Mouse (Mus musculus): ENCODE data around the gene Nhlrc2. TPM values are rescaled to one million over a fixed set of nuclear protein-coding genes. Genes with fewer than 3 reads are reported as not detected.

The Nhlrc2 gene
- polyA plus RNA-seq, 1 experiment from 2014 or later = 14.4 TPM

GRCm38 (mm10) chr19:56570781-56571180 lies 22.7 kb downstream of the Nhlrc2 start:
- H3K4me2 ChIP-seq (replicated peaks) = no peak overlapping the region
- H3K4me1 ChIP-seq = no peaks in the 10 kb centered on the region
- H3K9ac ChIP-seq = no peak overlapping the region
- no peaks in the 10 kb centered on the region for H3K9me3 ChIP-seq
- H3K27ac ChIP-seq = no peak overlapping the region
- WGBS = 93% methylated on average over 8 of the region's 8 CpGs
- H3K36me3 ChIP-seq = peaks cover 25% of the 10 kb centered on the region
- no peaks in the 10 kb centered on the region for H3K27me3 ChIP-seq
- no peak overlapping the region for H3K4me3 ChIP-seq
- ATAC-seq (ENCODE audit: low FRiP score, low read depth) = no peak

DNA sequence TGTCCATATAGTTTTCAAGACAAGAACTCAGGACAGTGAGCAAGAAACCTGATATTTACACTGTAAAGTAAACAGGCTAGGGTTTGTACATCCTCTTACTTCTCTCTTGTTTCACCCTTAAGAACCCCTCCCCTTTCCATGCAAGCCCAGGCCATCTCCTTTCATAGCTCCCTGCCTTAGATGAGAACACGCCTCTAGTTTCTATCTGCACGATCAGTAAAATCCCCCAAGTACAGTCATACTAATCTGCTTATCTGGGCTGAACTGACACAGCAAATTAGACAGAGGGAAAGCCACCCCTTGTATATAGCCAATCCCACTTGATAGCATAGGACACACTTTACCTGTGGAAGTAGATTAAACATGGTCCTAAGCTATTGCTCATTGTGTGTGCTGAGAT lies 23.2 kb downstream of the Nhlrc2 start:
- 86% methylated on average over 2 of the region's 2 CpGs for WGBS
- no peaks in the 10 kb centered on the region for H3K27me3 ChIP-seq
- peaks cover 30% of the 10 kb centered on the region for H3K36me3 ChIP-seq
- no peaks in the 10 kb centered on the region for H3K9me3 ChIP-seq
- no peak overlapping the region for H3K4me2 ChIP-seq (replicated peaks)
- H3K27ac ChIP-seq = no peak overlapping the region
- ATAC-seq (ENCODE audit: low FRiP score, low read depth) = no peak
- no peak overlapping the region for H3K9ac ChIP-seq
- H3K4me1 ChIP-seq = no peaks in the 10 kb centered on the region
- H3K4me3 ChIP-seq = no peak overlapping the region

- Histone ChIP-seq H3K9me3 (no peaks in the 10 kb centered on the region), H3K4me3 (no peak overlapping the region), H3K27ac (no peak overlapping the region), H3K27me3 (no peaks in the 10 kb centered on the region), H3K9ac (no peak overlapping the region), H3K4me2 (replicated peaks) (no peak overlapping the region), H3K36me3 (peaks cover 30% of the 10 kb centered on the region), H3K4me1 (no peaks in the 10 kb centered on the region)
- no peak for ATAC-seq (ENCODE audit: low FRiP score, low read depth)
- WGBS = 94% methylated on average over 5 of the region's 5 CpGs
These were observed 23.9 kb downstream of the Nhlrc2 start for GRCm38 (mm10) chr19:56571913-56572312.

DNA sequence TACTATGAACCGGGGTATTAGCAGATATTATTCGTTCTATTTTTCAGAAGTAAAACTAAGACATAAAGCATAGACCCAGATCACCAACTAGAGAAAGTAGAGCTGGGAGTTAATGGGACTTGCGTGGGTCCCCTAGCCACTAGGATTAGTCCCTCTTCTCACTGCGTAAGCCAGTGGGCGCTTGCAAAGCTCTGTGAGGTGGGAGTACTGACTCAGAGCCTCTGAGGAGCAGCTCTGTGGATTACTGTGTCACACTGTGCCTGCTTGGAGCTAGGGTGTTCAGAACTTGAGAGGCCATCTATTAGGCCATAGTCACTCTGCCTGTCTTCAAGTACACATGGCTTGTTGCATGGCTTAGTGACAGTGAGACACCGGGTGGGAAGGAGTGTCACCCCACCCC lies 25.1 kb downstream of the Nhlrc2 start:
- WGBS = 93% methylated on average over 6 of the region's 6 CpGs
- ATAC-seq (ENCODE audit: low FRiP score, low read depth) = no peak

DNA sequence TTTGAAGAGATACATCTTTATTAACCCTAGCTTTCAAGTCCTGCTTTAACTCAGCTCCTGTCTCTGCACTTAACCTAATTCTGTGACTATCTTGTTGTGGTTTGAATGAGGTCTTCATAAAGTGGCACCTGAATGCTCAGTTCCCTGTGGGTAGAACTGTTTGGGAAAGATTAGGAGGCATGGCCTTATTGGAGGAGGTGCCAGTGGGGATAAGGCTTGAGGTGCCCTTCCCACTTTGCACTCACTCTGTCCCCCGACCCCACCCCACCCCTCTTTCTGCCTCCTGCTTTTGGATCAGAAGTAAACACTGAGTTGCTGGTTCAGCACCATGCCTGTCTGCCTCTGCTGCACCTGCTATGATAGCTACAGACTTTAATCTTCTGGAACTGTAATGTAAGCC lies 29.7 kb downstream of the Nhlrc2 start:
- Histone ChIP-seq H3K9me3 (no peaks in the 10 kb centered on the region), H3K27ac (no peak overlapping the region), H3K4me1 (no peaks in the 10 kb centered on the region), H3K9ac (no peak overlapping the region), H3K27me3 (no peaks in the 10 kb centered on the region), H3K36me3 (peaks cover 39% of the 10 kb centered on the region), H3K4me3 (no peak overlapping the region), H3K4me2 (replicated peaks) (no peak overlapping the region)
- ATAC-seq (ENCODE audit: low FRiP score, low read depth) = no peak
- 94% methylated on average over 1 of the region's 1 CpGs for WGBS

More for the DNA sequence above, 25.1 kb downstream of the Nhlrc2 start:
- Histone ChIP-seq H3K27me3 (no peaks in the 10 kb centered on the region), H3K9ac (no peak overlapping the region), H3K36me3 (peaks cover 42% of the 10 kb centered on the region), H3K27ac (no peak overlapping the region), H3K4me2 (replicated peaks) (no peak overlapping the region), H3K4me3 (no peak overlapping the region), H3K9me3 (no peaks in the 10 kb centered on the region), H3K4me1 (no peaks in the 10 kb centered on the region)

GRCm38 (mm10) chr19:56581981-56582380 lies 33.9 kb downstream of the Nhlrc2 start:
- no peak for ATAC-seq (ENCODE audit: low FRiP score, low read depth)
- Histone ChIP-seq H3K9me3 (no peaks in the 10 kb centered on the region), H3K27ac (no peak overlapping the region), H3K4me2 (replicated peaks) (no peak overlapping the region), H3K9ac (no peak overlapping the region), H3K27me3 (no peaks in the 10 kb centered on the region), H3K4me3 (no peak overlapping the region), H3K36me3 (peaks cover 49% of the 10 kb centered on the region), H3K4me1 (no peaks in the 10 kb centered on the region)
- WGBS = 84% methylated on average over 5 of the region's 5 CpGs

- H3K4me1 ChIP-seq = no peaks in the 10 kb centered on the region
- no peak overlapping the region for H3K27ac ChIP-seq
- no peak overlapping the region for H3K4me2 ChIP-seq (replicated peaks)
- H3K36me3 ChIP-seq = peaks cover 46% of the 10 kb centered on the region
- 66% methylated on average over 5 of the region's 5 CpGs for WGBS
- no peak for ATAC-seq (ENCODE audit: low FRiP score, low read depth)
- H3K9me3 ChIP-seq = no peaks in the 10 kb centered on the region
- H3K9ac ChIP-seq = no peak overlapping the region
- no peaks in the 10 kb centered on the region for H3K27me3 ChIP-seq
- H3K4me3 ChIP-seq = no peak overlapping the region
These were observed 35.7 kb downstream of the Nhlrc2 start for GRCm38 (mm10) chr19:56583785-56584184.

DNA sequence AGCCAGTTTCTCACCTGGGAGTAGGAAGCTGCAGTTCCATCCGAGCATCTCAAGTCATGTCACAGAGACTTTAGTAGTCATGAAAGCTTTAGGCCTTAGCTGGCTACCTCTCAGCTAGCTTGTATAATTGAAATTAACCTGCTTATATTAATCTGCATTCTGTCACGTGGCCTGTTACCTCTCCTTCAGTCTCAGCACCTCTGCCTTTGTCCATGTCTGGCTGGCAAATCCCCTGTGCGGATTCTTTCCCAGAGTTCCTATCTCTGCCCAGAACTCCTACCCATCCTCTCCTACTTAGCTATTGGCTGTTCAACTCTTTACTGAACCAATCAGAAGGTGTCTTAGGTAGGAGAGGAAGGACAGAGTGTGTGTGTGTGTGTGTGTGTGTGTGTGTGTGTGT lies 36.2 kb downstream of the Nhlrc2 start:
- no peaks in the 10 kb centered on the region for H3K9me3 ChIP-seq
- WGBS = 90% methylated on average over 3 of the region's 3 CpGs
- no peak overlapping the region for H3K9ac ChIP-seq
- H3K27ac ChIP-seq = no peak overlapping the region
- H3K4me2 ChIP-seq (replicated peaks) = no peak overlapping the region
- H3K36me3 ChIP-seq = peaks cover 51% of the 10 kb centered on the region
- ATAC-seq (ENCODE audit: low FRiP score, low read depth) = no peak
- H3K27me3 ChIP-seq = no peaks in the 10 kb centered on the region
- H3K4me3 ChIP-seq = no peak overlapping the region
- no peaks in the 10 kb centered on the region for H3K4me1 ChIP-seq

DNA sequence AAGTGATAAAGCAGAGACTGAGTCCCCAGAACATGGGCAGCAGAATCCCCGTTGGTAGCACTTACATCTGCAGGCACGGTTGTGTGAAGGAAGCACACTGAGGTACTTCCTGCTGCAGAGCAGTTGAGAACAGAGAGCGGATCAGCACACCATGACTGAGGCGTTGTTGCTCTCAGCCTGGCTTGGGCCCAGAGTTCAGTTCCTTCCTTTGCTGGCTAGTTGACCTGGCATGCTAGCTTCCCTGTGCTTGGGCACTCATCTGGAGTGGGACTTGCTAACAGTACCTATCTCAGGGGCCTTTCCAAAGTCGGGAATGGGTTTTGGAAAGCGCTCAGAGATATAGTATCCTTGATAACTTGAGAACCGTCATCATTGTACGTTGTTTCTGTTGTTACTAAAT lies 38.3 kb downstream of the Nhlrc2 start:
- Histone ChIP-seq H3K27me3 (no peaks in the 10 kb centered on the region), H3K9me3 (no peaks in the 10 kb centered on the region), H3K36me3 (peaks cover 63% of the 10 kb centered on the region), H3K27ac (no peak overlapping the region), H3K4me3 (no peak overlapping the region), H3K4me1 (no peaks in the 10 kb centered on the region), H3K4me2 (replicated peaks) (no peak overlapping the region), H3K9ac (no peak overlapping the region)
- WGBS = 84% methylated on average over 8 of the region's 8 CpGs
- no peak for ATAC-seq (ENCODE audit: low FRiP score, low read depth)

DNA sequence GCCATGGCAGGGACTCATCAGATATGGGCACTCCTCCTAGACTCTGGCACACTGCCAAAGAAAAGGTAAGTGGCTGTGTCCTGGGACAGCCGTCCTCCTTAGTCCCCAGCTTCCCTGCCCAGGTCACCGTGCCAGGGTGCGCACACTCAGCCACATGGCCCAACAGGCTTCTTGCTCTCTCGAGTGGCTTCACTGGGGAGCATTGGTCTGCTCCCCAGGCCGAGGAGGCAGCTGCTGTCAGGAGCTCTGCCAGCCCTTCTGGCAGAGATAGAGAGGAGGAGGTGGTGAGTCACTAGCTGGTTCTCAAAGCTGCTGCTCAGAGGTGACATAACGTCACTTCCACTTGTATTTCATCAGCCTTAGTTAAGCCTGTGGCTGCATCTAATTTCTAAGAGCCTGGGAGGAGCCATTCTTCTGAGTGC lies 40.2 kb downstream of the Nhlrc2 start:
- H3K4me1 ChIP-seq = no peaks in the 10 kb centered on the region
- no peaks in the 10 kb centered on the region for H3K9me3 ChIP-seq
- no peaks in the 10 kb centered on the region for H3K27me3 ChIP-seq
- ATAC-seq (ENCODE audit: low FRiP score, low read depth) = no peak
- no peak overlapping the region for H3K9ac ChIP-seq
- H3K4me3 ChIP-seq = no peak overlapping the region
- H3K4me2 ChIP-seq (replicated peaks) = no peak overlapping the region
- WGBS = 83% methylated on average over 6 of the region's 6 CpGs
- H3K36me3 ChIP-seq = peaks cover 65% of the 10 kb centered on the region
- H3K27ac ChIP-seq = no peak overlapping the region

DNA sequence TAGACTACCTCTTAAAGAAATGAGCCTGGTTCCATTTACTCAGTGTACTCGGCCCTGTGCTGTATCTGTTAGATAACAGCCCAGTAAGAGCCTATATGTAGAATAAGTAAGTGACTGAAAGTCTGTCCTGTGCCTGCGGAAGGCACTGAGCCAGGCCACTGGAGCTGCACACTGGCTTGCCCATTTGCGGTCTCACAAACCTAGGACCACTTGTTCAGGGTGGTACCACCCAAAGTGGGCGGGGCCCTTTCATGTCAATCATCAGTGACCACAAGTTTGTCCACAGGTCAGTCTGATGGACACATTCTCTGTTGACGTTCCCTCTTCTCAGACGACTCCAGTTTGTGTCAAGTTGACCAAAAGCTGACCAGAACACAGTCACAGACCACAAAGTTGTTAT lies 40.9 kb downstream of the Nhlrc2 start:
- Histone ChIP-seq H3K9ac (no peak overlapping the region), H3K27me3 (no peaks in the 10 kb centered on the region), H3K36me3 (peaks cover 65% of the 10 kb centered on the region), H3K9me3 (no peaks in the 10 kb centered on the region), H3K27ac (no peak overlapping the region), H3K4me2 (replicated peaks) (no peak overlapping the region), H3K4me3 (no peak overlapping the region), H3K4me1 (no peaks in the 10 kb centered on the region)
- WGBS = 90% methylated on average over 6 of the region's 6 CpGs
- ATAC-seq (ENCODE audit: low FRiP score, low read depth) = no peak

DNA sequence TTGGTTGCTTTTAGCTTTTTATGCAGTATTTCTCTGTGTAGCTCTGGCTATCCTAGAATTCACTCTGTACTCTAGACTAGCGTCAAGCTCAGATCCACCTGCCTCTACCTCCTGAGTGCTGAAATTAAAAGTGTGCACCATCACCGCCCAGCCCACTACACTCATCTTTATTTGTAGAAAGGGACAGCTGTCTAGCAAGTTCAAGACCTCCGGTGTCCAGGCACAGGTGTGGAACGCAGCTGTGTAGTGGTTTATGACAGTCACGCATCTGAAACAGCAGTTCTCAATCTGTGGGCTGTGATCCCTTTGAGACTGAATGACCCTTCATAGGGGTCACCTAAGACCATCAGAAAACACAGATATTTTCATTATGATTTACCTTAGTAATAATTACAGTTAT lies 41.4 kb downstream of the Nhlrc2 start:
- no peaks in the 10 kb centered on the region for H3K4me1 ChIP-seq
- H3K4me2 ChIP-seq (replicated peaks) = no peak overlapping the region
- no peak for ATAC-seq (ENCODE audit: low FRiP score, low read depth)
- no peak overlapping the region for H3K4me3 ChIP-seq
- no peak overlapping the region for H3K9ac ChIP-seq
- no peak overlapping the region for H3K27ac ChIP-seq
- peaks cover 63% of the 10 kb centered on the region for H3K36me3 ChIP-seq
- WGBS = 89% methylated on average over 5 of the region's 5 CpGs
- H3K9me3 ChIP-seq = no peaks in the 10 kb centered on the region
- H3K27me3 ChIP-seq = no peaks in the 10 kb centered on the region

- 86% methylated on average over 3 of the region's 3 CpGs for WGBS
These were observed 42.2 kb downstream of the Nhlrc2 start for GRCm38 (mm10) chr19:56590250-56590649.

More at GRCm38 (mm10) chr19:56590250-56590649, 42.2 kb downstream of the Nhlrc2 start:
- no peak overlapping the region for H3K9ac ChIP-seq
- ATAC-seq (ENCODE audit: low FRiP score, low read depth) = no peak
- H3K9me3 ChIP-seq = no peaks in the 10 kb centered on the region
- H3K4me1 ChIP-seq = no peaks in the 10 kb centered on the region
- no peaks in the 10 kb centered on the region for H3K27me3 ChIP-seq
- no peak overlapping the region for H3K4me2 ChIP-seq (replicated peaks)
- no peak overlapping the region for H3K4me3 ChIP-seq
- no peak overlapping the region for H3K27ac ChIP-seq
- peaks cover 69% of the 10 kb centered on the region for H3K36me3 ChIP-seq
